Mouse (Mus musculus) retina, embryonic 14.5 days (tissue): ENCODE measurements at regions not wholly inside any gene's neighbourhood (a gene's known extent, or its start where the extent isn't known, plus 50 kb on each side); places are given as distances from the start of the nearest gene placed in this dataset.

Source experiments
- DNase-seq: peaks from one replicate; pipeline ENCODE4 v3.0.0-alpha.2; 2015; ENCODE audit warnings: low spot score

DNA sequence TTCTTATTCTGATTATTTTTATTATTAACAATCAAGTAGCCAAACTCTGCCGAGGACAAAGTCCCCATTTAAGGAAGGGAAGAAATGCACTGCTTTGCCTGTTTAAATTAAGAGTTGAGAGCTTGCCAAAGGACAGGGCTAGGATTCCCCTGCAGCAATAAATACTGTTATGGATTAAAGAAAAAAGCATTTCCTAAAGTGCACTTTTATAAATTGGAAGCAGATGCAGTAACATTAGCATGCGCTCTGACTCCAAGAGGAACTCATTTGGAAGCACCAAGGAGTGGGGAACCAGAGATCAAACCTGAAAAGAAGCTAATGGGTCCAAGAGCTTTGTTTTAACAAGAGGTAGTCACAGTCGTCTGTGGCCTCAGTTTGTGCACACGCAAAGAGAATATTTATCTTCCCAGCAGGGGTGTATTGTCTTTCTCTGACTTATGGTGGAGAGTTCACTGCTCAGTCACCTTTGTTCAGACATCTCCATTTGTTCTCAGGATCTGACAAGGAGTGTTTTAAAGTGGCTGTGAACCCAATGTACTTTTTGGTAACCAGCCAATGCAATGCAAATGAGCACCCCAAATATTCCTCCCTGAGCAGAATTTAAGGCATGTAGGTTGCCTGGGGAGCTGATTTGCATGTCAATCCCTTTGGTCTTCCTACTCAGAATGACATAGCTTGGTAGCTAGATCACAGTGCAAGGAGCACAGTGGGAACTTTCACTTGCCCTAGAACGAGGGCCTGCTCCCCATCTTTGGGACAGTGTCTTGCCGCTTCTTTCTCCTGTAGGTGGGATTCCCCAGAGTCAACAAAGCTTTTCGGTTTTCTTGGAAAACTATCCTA lies 119.1 kb upstream of the Nbea start:
- DNase-seq = peak; percentile 11

DNA sequence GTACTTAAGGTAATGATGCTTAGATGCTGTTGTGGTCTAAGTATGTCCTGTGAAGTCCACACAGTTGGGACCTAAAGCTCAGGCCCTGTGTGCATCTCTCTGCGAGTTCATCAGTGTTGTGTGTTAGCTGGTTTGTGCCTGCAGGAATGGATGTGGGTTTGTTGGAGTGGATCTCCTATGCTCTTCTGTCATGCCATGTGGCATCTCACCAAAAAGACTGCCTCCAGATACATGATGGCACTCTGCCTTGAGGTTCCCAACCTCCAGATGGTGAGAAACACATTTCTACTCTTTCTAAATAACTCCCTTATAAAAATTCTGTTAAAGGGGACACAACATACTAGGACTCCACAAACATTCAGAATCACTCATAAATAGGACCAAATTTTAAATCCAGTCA lies 117.3 kb upstream of the Nbea start:
- DNase-seq = no peak

DNA sequence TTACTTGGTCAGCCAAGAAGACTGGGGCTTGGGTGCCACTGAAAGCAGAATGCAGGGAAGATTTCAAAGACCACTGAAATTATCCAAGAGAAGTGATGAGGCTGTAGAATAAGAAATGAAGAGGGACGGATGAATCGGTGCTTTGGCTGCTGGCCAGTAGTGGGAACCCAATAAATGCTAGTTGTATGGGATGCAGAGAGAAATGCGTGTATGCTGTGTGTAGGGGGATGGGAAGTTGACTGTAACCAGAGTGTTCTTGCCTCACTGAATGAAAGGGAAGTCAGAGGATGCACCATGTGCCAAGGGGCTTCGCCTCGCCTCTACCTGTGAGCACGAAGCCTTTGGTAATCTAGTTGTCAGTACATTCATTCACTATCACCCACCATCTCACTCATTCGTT lies 112.1 kb upstream of the Nbea start:
- no peak for DNase-seq

DNA sequence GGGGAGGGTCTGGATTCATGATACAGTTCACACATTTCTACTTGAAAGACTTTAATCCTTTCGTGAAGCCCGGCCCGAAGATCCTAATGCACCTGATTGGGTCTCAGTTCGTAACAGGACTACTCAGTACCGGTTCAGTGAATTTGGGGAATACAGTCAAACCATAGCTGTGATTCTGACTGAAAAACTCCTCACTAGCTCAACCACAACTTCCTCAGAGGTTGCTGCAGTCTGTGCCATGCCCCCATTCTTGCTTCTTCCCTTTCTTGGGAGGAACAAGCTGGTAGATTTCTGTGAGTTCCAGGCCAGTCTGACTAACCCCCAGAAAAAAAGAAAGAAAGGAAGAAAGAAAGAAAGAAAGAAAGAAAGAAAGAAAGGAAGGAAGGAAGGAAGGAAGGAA lies 98.0 kb upstream of the Nbea start:
- DNase-seq = no peak

DNA sequence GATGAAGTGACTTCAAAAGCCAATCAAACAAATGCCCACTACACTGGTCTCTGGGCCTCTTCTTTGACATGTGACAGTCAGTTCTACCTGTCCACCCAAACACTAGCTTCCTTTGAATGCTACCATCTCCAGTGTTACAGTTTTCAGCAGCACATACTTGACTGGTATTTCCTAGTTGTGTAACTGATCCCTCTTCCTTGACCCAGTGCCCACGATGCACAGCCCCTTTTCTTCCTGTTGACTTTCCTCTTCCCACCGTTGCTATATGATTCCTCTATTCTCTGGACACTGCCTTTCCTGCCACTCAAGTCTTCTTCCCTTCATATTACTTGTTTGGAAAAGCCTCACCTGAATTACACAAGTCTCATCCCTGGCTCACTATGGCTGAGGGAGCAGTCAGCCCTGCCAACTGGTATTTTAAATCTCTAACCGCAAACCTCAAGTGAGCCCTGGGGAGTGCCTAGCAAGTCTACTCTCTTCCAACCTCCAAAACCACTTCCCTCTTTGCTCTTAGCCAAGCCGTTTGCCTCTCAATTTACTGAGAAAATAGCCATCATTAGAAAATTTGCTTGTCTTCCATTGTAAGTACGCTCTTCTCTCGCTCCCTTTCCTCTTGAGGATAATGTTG lies 96.9 kb upstream of the Nbea start:
- no peak for DNase-seq

DNA sequence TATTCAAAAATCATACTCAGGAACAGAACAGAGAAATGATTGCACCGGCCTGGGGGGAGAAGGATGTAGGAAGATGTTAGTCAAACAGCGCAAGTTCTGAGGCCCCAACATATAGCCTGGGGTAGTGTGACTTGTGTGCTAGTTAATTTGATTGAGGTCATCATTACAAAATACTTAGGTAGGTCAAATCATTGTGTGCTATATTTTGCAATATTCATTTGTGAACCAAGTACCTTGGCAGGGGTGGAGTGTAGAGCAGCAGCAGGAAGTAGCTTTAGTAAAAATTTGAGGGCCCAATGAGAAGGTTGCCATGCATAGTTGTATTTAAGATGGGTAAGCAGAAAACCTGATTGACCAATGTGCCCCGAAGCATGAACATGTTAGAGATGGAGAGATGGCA lies 89.1 kb upstream of the Nbea start:
- no peak for DNase-seq

DNA sequence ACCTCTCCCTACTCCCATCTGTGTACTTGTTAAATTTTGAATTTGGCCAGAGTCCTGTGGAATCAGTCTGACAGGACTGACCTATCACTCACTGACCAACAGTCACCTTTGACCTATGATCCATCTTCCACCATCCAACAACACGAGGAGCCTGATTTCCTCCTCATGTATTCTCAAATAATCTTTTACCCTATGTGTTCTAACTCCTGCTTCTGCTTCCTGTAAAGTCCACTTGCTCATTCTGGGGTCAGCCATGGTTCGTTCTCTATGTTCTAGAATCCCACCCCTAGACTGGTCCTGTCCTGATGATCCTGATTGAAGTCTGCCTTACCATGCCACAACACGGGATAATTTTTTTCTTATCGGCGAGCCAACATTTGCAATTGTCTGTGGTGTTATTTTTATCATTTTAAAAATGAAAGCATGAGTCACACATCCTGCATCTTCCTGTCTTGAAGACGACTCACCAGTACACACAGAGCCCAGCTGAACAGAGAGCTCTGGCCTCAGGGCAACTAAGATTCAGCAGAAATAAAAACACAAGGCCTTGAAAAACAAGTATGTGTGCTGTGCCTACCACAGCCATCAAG lies 86.8 kb upstream of the Nbea start:
- no peak for DNase-seq

DNA sequence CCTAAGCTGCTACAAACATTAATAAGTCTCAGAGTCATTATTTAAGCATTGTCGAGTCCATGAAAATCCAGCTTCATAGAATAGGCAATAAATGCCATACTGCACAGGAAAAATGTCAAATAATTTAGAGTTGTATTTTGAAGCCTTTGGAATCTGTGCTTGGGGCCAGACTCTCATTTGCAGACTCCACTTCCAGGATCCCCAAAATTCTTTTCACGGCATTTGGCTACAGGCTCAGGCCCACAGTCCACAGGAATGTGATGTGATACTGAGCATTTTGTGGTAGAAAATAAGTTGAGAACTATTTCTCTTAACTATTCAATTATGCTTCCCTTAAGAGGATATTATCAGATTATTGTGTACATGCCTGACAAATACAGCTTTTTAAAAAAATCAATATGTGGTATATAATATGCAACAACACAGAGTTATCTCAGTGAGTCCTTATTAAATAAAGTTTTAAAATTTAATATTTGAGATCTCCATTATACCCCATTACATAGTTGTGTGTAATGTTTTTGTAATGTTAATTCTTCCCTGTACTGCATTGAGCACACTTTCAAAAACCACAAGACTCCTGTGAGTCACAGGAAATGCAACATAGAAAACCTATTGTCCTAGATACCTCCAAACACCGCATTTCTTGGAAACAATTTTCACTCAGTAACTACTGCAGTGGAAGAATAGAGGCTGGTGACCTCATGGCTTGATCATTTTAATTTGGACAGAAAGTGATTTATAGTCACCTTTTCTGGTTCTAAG lies 78.5 kb upstream of the Nbea start:
- no peak for DNase-seq

DNA sequence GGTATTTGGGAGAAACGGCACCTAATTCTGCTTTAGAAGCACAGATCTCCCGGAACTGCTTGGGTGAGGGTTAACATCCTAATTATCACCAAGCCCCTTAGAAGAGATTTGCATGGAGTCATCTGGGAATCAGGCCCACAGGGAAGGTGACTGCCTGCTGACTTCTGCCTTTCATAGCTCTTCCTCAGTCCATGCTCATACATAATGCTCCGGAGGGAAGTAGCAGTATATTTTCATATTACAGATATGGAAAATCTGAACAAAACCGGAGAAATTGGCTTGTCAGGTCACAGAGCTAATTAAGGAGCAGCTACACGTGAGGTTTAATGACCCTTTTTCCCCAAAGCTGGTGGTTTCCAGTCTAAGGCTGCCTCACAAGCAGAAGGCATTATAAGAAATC lies 72.8 kb upstream of the Nbea start:
- DNase-seq = no peak

DNA sequence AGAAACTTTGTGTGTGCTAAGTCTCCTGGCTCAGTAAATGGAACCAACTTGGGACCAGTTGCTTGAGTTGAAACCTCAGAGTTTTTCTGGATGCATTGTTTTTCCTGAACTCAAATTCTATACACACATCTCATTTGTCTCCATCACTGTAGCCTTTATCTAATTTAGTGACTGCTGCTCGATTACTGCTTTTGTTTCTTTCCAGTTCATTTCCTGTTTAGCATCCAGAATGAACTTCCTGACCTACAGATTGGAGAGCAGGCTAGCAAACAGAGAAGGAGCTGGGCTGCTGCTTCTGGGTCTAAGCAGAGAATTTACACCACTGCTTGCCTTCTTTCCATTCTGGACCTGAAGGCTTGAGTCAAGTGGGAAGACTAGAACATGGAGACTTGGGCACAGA lies 60.9 kb upstream of the Nbea start:
- no peak for DNase-seq

DNA sequence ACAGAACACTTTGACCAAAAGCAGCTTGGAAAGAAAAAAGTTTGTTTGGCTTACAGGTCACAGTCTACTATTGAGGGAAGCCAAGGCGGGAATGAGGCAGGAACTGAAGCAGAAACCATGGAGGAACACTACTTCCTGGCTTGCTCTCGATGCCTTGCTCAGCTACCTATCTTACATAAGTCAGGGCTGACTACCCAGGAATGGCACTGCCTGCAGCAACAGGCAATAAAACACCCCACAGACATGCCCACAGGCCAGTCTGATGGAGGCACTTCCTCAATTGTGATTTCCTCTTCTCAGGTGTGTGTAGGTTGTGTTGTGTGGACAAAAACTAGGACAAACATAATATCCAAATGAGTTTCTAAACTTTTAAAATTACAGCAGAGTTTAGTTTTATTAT lies 54.7 kb upstream of the Nbea start:
- no peak for DNase-seq

DNA sequence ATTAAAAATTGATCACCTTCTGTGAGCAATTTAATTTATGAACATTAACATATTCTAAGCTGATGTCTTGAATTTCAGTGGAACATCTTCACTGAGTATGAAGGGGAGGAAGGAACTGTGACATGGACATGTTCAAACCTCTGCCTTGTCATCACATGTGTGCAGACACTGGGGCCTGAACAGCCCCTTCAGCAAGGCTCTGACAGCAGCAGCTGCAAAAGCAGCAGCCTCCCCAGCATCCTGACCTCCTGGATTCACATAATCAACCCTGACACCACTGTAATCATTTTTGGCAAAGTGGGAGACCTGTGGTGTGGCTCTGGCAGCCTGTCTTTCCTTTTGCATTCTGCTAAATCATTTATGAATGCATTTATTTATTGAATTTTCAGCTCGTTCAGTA lies 52.7 kb upstream of the Nbea start:
- no peak for DNase-seq
